Mouse (Mus musculus): Measurements from ENCODE around the gene Tigd3.

DNA sequence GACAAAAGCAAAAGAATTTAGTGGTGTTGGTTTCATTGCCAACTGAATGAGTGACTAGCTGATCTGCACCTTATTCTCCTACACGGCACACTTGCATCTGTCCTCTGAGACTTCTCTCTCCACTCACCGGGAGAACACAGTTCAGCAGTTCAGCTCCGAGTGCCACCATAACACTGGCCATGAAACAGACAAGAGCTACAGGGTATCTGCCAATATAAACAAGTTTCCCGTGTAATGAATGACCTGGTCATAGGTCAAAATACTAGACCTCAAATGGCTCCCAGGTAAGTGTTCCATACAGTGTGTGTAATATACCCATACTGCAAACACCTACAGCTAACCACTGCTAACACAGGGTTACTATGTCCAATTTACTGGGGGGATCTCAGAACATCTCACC is 4.7 kb downstream of the Tigd3 start:
- TF ChIP-seq GATA1 (IDR thresholded peaks at IDR 0.05; ENCODE audit: borderline replicate concordance, low read length) (no peak), FLI1 (IDR thresholded peaks at IDR 0.05; ENCODE audit: low read length) (no peak; the same call in 1 of the 2 replicates)
